Mouse (Mus musculus) cerebral cortex, adult 2 months (tissue): ENCODE measurements around the gene Prrx2.

Experiments
- WGBS: fragments of 180-500 bp; shearing (Covaris S2); methylation state at CpG from one replicate; pipeline ENCODE4 v1.1.7; 2018; 5-methylcytosine and 5-hydroxymethylcytosine counted together

Gene Prrx2

GRCm38 (mm10) chr2:30870863-30871262, 36.1 kb downstream of the Prrx2 start:
- 67% methylated on average over 8 of the region's 8 CpGs for WGBS

GRCm38 (mm10) chr2:30872669-30873068, 37.9 kb downstream of the Prrx2 start:
- WGBS: 87% methylated on average over 6 of the region's 6 CpGs

GRCm38 (mm10) chr2:30874445-30874844, 39.7 kb downstream of the Prrx2 start:
- 71% methylated on average over 10 of the region's 10 CpGs for WGBS

GRCm38 (mm10) chr2:30875096-30875495, 40.3 kb downstream of the Prrx2 start:
- 79% methylated on average over 7 of the region's 7 CpGs for whole genome bisulfite sequencing

GRCm38 (mm10) chr2:30875621-30876432, 41.1 kb downstream of the Prrx2 start:
- WGBS: 46% methylated on average over 11 of the region's 11 CpGs

GRCm38 (mm10) chr2:30879481-30879880, 44.7 kb downstream of the Prrx2 start:
- WGBS: 95% methylated on average over 15 of the region's 15 CpGs

- WGBS: 86% methylated on average over 7 of the region's 7 CpGs
These were observed 46.4 kb downstream of the Prrx2 start for GRCm38 (mm10) chr2:30881215-30881614.

- WGBS: 98% methylated on average over 4 of the region's 4 CpGs
These were observed 50.1 kb downstream of the Prrx2 start for GRCm38 (mm10) chr2:30884852-30885373.

GRCm38 (mm10) chr2:30885453-30886163, 50.8 kb downstream of the Prrx2 start:
- 11% methylated on average over 9 of the region's 9 CpGs for WGBS

- 19% methylated on average over 3 of the region's 3 CpGs for WGBS
These were observed 56.2 kb downstream of the Prrx2 start for GRCm38 (mm10) chr2:30891002-30891401.

GRCm38 (mm10) chr2:30893399-30893798, 58.6 kb downstream of the Prrx2 start:
- WGBS: 62% methylated on average over 6 of the region's 6 CpGs

GRCm38 (mm10) chr2:30893946-30894345, 59.2 kb downstream of the Prrx2 start:
- WGBS: 87% methylated on average over 7 of the region's 7 CpGs

- WGBS: 73% methylated on average over 6 of the region's 6 CpGs
These were observed 62.5 kb downstream of the Prrx2 start for GRCm38 (mm10) chr2:30897291-30897690.

- WGBS: 92% methylated on average over 14 of the region's 14 CpGs
These were observed 64.8 kb downstream of the Prrx2 start for GRCm38 (mm10) chr2:30899397-30900069.

- 69% methylated on average over 6 of the region's 6 CpGs for WGBS
These were observed 66.9 kb downstream of the Prrx2 start for GRCm38 (mm10) chr2:30901646-30902160.

- WGBS: 60% methylated on average over 8 of the region's 8 CpGs
These were observed 67.5 kb downstream of the Prrx2 start for GRCm38 (mm10) chr2:30902256-30902655.

- 18% methylated on average over 36 of the region's 37 CpGs for WGBS
These were observed 68.3 kb downstream of the Prrx2 start for GRCm38 (mm10) chr2:30902726-30903722.

GRCm38 (mm10) chr2:30904231-30904630, 69.5 kb downstream of the Prrx2 start:
- 89% methylated on average over 6 of the region's 6 CpGs for WGBS

GRCm38 (mm10) chr2:30904991-30905390, 70.2 kb downstream of the Prrx2 start:
- 81% methylated on average over 7 of the region's 7 CpGs for WGBS

- WGBS: 83% methylated on average over 8 of the region's 8 CpGs
These were observed 71.1 kb downstream of the Prrx2 start for GRCm38 (mm10) chr2:30905906-30906305.

- 81% methylated on average over 4 of the region's 4 CpGs for WGBS
These were observed 71.9 kb downstream of the Prrx2 start for GRCm38 (mm10) chr2:30906641-30907040.
